Mouse (Mus musculus): Measurements from ENCODE around the gene Chst8.

- TF ChIP-seq CHD2 (IDR thresholded peaks at IDR 0.05; ENCODE audit: low read depth, low read length) (no peak), MAFK (IDR thresholded peaks at IDR 0.05; ENCODE audit: insufficient read depth, low read depth, low read length) (no peak)
These were observed 34.9 kb upstream of the Chst8 start for GRCm38 (mm10) chr7:34847410-34847809.
